Mouse (Mus musculus) myocyte (in vitro differentiated cells): ENCODE results near the gene Med28. TPM values are rescaled to one million over a fixed set of nuclear protein-coding genes. Genes with fewer than 3 reads are reported as not detected.
A peak's percentile ranks its signal among the peaks of the same experiment; 100 is the strongest.

Source experiments
- H3K27me3 ChIP-seq: one replicate; pipeline ENCODE4 v1.6.1; 2011; ENCODE audit not compliant: control insufficient read depth, insufficient read depth, insufficient read length
- H3K36me3 ChIP-seq: one replicate; pipeline ENCODE4 v1.6.1; 2011; ENCODE audit not compliant: control insufficient read depth, insufficient read depth
- H3K4me2 ChIP-seq: one replicate; pipeline ENCODE4 v1.6.1; 2011; ENCODE audit warnings: low read depth, control low read depth
- H3K4me3 ChIP-seq: one replicate; pipeline ENCODE4 v1.5.1; 2011; ENCODE audit warnings: mild to moderate bottlenecking, control low read depth, moderate library complexity
- H3K79me2 ChIP-seq: one replicate; pipeline ENCODE4 v1.6.1; 2011; ENCODE audit not compliant: control insufficient read depth, insufficient read depth
- H3ac ChIP-seq: one replicate; pipeline ENCODE4 v1.6.1; 2011; ENCODE audit not compliant: control insufficient read depth, insufficient read length
- CEBPB ChIP-seq: IDR thresholded peaks from 2 replicates; pipeline ENCODE4 v1.6.1; 2011; ENCODE audit warnings: mild to moderate bottlenecking, moderate library complexity; ENCODE audit not compliant: poor library complexity, insufficient read depth, severe bottlenecking
- E2F4 ChIP-seq: IDR thresholded peaks from one replicate; pipeline ENCODE4 v1.6.1; 2011; ENCODE audit warnings: mild to moderate bottlenecking, control low read depth, moderate library complexity; ENCODE audit not compliant: insufficient read depth
- MAX ChIP-seq: IDR thresholded peaks from one replicate; pipeline ENCODE4 v1.6.1; 2011; ENCODE audit warnings: low read depth, mild to moderate bottlenecking, control low read depth
- MYOD1 ChIP-seq, 3 experiments: IDR thresholded peaks; one replicate each; pipeline ENCODE4 v1.6.1; 2011; ENCODE audit warnings: control low read depth in 2 of 3, low read depth in 2 of 3, mild to moderate bottlenecking in 2 of 3, moderate library complexity in 1 of 3; ENCODE audit not compliant: insufficient read length in 2 of 3, control insufficient read depth in 1 of 3
- MYOG ChIP-seq, 3 experiments: IDR thresholded peaks; one replicate each; pipeline ENCODE4 v1.6.1; 2011; ENCODE audit warnings: control low read depth in 2 of 3, low read depth in 2 of 3, mild to moderate bottlenecking in 2 of 3; ENCODE audit not compliant: insufficient read length in 2 of 3, control insufficient read depth in 1 of 3, insufficient read depth in 1 of 3
- POLR2A ChIP-seq: IDR thresholded peaks from one replicate; pipeline ENCODE4 v1.6.1; 2011; ENCODE audit warnings: low read depth, mild to moderate bottlenecking, control low read depth, moderate library complexity; ENCODE audit not compliant: insufficient read length
- POLR2AphosphoS2 ChIP-seq: IDR thresholded peaks from one replicate; pipeline ENCODE4 v1.6.1; 2011; ENCODE audit warnings: low read depth, control low read depth; ENCODE audit not compliant: insufficient read length
- REST ChIP-seq: IDR thresholded peaks from one replicate; pipeline ENCODE4 v1.6.1; 2011; ENCODE audit warnings: mild to moderate bottlenecking, control low read depth, moderate library complexity; ENCODE audit not compliant: insufficient read depth, insufficient read length
- SRF ChIP-seq: IDR thresholded peaks from one replicate; pipeline ENCODE4 v1.6.1; 2011; ENCODE audit warnings: low read depth; ENCODE audit not compliant: control insufficient read depth, insufficient read length
- TCF12 ChIP-seq: IDR thresholded peaks from one replicate; pipeline ENCODE4 v1.6.1; 2011; ENCODE audit warnings: mild to moderate bottlenecking, control low read depth; ENCODE audit not compliant: poor library complexity, insufficient read depth, severe bottlenecking
- TCF3 ChIP-seq: IDR thresholded peaks from one replicate; pipeline ENCODE4 v1.6.1; 2011; ENCODE audit warnings: low read depth, control low read depth; ENCODE audit not compliant: insufficient read length
- USF1 ChIP-seq: IDR thresholded peaks from one replicate; pipeline ENCODE4 v1.6.1; 2011; ENCODE audit warnings: low read depth, mild to moderate bottlenecking, control low read depth, moderate library complexity
- polyA plus RNA-seq: library from polyadenylated mRNA; unstranded; fragments of >200 nt; fragmentation: generic; extraction: Trizol; gene quantifications from one replicate; pipeline ENCODE4 v1.2.1, GENCODE M21; 2012; ENCODE audit warnings: missing spikeins

Med28 gene
- polyA plus RNA-seq, 1 experiment = 152 TPM

- Histone ChIP-seq H3K27me3 (no peaks in the 10 kb centered on the region), H3K4me2 (no peak overlapping the region), H3ac (no peak overlapping the region), H3K4me3 (no peak overlapping the region), H3K36me3 (no peaks in the 10 kb centered on the region), H3K79me2 (no peaks in the 10 kb centered on the region)
- TF ChIP-seq MYOG (IDR thresholded peaks at IDR 0.05; ENCODE audit: control insufficient read depth in 1 of 3, insufficient read depth in 1 of 3, insufficient read length in 2 of 3, low read depth in 2 of 3) (no peak), POLR2AphosphoS2 (no peak), TCF12 (no peak), SRF (no peak), MYOD1 (IDR thresholded peaks at IDR 0.05; ENCODE audit: control insufficient read depth in 1 of 3, insufficient read length in 2 of 3, low read depth in 2 of 3) (no peak), MAX (no peak), USF1 (no peak), REST (no peak), POLR2A (no peak), E2F4 (no peak), TCF3 (no peak)
Measured at GRCm38 (mm10) chr5:45475771-45476170, 44.3 kb upstream of the Med28 start.

DNA sequence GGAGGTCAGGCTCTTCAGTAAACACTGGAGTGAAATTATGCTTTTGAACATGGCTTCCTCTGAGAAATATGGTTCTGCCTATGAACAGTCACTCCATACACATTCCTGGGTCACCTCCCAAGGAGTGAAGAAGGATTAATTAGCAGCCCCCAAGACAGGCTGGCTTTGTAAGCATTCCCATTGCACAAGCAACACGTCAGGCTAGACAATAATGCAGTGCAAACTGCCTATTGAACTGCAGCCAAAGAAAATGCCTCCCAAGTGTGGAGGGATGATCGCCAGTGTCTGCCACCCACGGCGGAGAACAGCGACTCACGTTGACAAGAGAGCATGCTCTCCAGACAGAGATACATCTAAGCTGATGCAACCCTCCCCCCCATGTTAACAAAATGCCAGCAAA, 43.7 kb upstream of the Med28 start:
- Histone ChIP-seq H3K36me3 (no peaks in the 10 kb centered on the region), H3ac (no peak overlapping the region), H3K79me2 (no peaks in the 10 kb centered on the region), H3K4me2 (peak overlapping the region; percentile 3), H3K27me3 (no peaks in the 10 kb centered on the region), H3K4me3 (no peak overlapping the region)
- TF ChIP-seq CEBPB (no peak), POLR2A (no peak), E2F4 (no peak), USF1 (no peak), TCF12 (no peak), MAX (no peak), SRF (no peak), POLR2AphosphoS2 (no peak), MYOG (IDR thresholded peaks at IDR 0.05; ENCODE audit: control insufficient read depth in 1 of 3, insufficient read depth in 1 of 3, insufficient read length in 2 of 3, low read depth in 2 of 3) (no peak)

DNA sequence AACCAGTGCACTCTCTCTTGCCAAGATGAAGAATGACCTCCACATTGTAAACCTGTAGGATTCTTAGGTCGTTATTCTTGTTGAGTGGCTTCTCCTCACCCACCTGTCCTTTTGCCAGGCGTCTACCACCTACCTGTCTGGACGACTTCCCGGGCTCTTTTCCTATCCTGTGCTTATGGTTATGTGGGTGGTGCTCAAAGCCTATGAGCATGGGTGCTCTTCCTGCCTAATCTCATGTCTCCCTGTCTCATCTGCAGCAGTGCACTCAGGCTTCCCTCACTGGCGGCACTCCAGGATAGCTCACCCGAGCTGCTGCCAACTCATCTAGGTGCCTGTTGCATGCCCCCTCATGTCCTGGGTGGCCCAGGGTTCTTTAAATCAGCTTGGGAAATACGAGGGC, 42.4 kb upstream of the Med28 start:
- Histone ChIP-seq H3K4me2 (no peak overlapping the region), H3K4me3 (no peak overlapping the region), H3K79me2 (no peaks in the 10 kb centered on the region), H3K27me3 (no peaks in the 10 kb centered on the region), H3K36me3 (no peaks in the 10 kb centered on the region), H3ac (no peak overlapping the region)
- TF ChIP-seq MYOD1 (IDR thresholded peaks at IDR 0.05; ENCODE audit: control insufficient read depth in 1 of 3, insufficient read length in 2 of 3, low read depth in 2 of 3) (no peak), REST (no peak), USF1 (no peak), SRF (no peak), TCF12 (no peak), CEBPB (no peak), E2F4 (no peak), POLR2A (no peak), MAX (no peak), TCF3 (no peak), POLR2AphosphoS2 (no peak), MYOG (IDR thresholded peaks at IDR 0.05; ENCODE audit: control insufficient read depth in 1 of 3, insufficient read depth in 1 of 3, insufficient read length in 2 of 3, low read depth in 2 of 3) (no peak)

DNA sequence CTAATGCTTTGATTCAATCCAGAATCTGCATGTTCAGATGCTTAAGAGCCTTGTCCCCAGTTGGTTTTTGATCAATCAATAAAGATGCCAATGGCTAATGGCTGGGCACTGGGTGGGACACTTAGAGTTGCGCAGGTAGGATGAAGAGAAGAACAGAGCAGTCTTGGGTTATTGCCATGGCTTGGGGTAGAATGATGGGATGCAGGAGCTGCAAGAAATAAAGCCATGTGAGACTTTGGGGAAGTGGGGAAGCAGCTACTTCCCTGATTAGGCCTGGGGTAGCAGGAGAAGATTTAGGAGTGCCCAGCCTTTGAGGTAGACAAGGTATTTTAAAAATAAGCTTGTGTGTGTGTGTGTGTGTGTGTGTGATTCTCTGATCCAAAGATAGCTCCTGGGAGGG, 40.0 kb upstream of the Med28 start:
- peaks cover 7% of the 10 kb centered on the region for H3K27me3 ChIP-seq
- H3K79me2 ChIP-seq = no peaks in the 10 kb centered on the region
- H3ac ChIP-seq = no peak overlapping the region
- H3K4me2 ChIP-seq = no peak overlapping the region
- no peaks in the 10 kb centered on the region for H3K36me3 ChIP-seq
- no peak overlapping the region for H3K4me3 ChIP-seq
- no peak for TF ChIP-seq REST
- no peak for TF ChIP-seq MYOG (IDR thresholded peaks at IDR 0.05; ENCODE audit: control insufficient read depth in 1 of 3, insufficient read depth in 1 of 3, insufficient read length in 2 of 3, low read depth in 2 of 3)
- TF ChIP-seq POLR2A = no peak
- TF ChIP-seq E2F4 = no peak
- TF ChIP-seq MYOD1 (IDR thresholded peaks at IDR 0.05; ENCODE audit: control insufficient read depth in 1 of 3, insufficient read length in 2 of 3, low read depth in 2 of 3) = no peak
- no peak for TF ChIP-seq POLR2AphosphoS2
- no peak for TF ChIP-seq TCF3
- no peak for TF ChIP-seq TCF12
- no peak for TF ChIP-seq SRF
- TF ChIP-seq USF1 = no peak
- no peak for TF ChIP-seq CEBPB
- no peak for TF ChIP-seq MAX

GRCm38 (mm10) chr5:45481125-45481524, 38.9 kb upstream of the Med28 start:
- TF ChIP-seq SRF (no peak), REST (no peak), MAX (no peak), TCF12 (no peak), USF1 (no peak), CEBPB (no peak), POLR2A (no peak), TCF3 (no peak), MYOD1 (IDR thresholded peaks at IDR 0.05; ENCODE audit: control insufficient read depth in 1 of 3, insufficient read length in 2 of 3, low read depth in 2 of 3) (no peak), E2F4 (no peak), MYOG (IDR thresholded peaks at IDR 0.05; ENCODE audit: control insufficient read depth in 1 of 3, insufficient read depth in 1 of 3, insufficient read length in 2 of 3, low read depth in 2 of 3) (no peak), POLR2AphosphoS2 (no peak)
- H3ac ChIP-seq = no peak overlapping the region
- no peaks in the 10 kb centered on the region for H3K36me3 ChIP-seq
- no peak overlapping the region for H3K4me2 ChIP-seq
- no peak overlapping the region for H3K4me3 ChIP-seq
- no peaks in the 10 kb centered on the region for H3K79me2 ChIP-seq
- peaks cover 7% of the 10 kb centered on the region for H3K27me3 ChIP-seq
